Mouse (Mus musculus) gastrocnemius, postnatal 10 days (tissue): ENCODE data around the gene Zfp952. TPM values are rescaled to one million over a fixed set of nuclear protein-coding genes. Genes with fewer than 3 reads are reported as not detected.

Source experiments
- DNase-seq: peaks from one replicate; pipeline ENCODE4 v3.0.0; 2021; ENCODE audit warnings: mixed read lengths
- long read RNA-seq, 2 experiments: library from polyadenylated mRNA; stranded (forward); transcript quantifications; one replicate each; pipeline ENCODE4 v2.0.0; 2021
- total RNA-seq, 2 experiments: library from RNA; stranded (reverse); gene quantifications; 2 replicates each; pipeline ENCODE4 v1.2.3; 2021

Zfp952 gene
- total RNA-seq, result 1 to 10 TPM; 5.3 to 7.7 TPM
- long read RNA-seq, experiment 1, partial matches to known transcripts, result 0 of 6 reads
- long read RNA-seq, experiment 1, other reads (novel, unspliced or antisense), result 3 of 6 reads
- long read RNA-seq, experiment 2, transcript Zfp952-201 (4 exons, 2,950 nt), result major isoform, 9 of 11 reads
- long read RNA-seq, experiment 2, partial matches to known transcripts, result 0 of 11 reads
- long read RNA-seq, experiment 2, other reads (novel, unspliced or antisense), result 2 of 11 reads

GRCm38 (mm10) chr17:32992699-32993474 is at the start of gene Zfp952:
Gene Zfp952 (plus strand): TSS chr17:32993129.
- peak; percentile 68 for DNase-seq

DNA sequence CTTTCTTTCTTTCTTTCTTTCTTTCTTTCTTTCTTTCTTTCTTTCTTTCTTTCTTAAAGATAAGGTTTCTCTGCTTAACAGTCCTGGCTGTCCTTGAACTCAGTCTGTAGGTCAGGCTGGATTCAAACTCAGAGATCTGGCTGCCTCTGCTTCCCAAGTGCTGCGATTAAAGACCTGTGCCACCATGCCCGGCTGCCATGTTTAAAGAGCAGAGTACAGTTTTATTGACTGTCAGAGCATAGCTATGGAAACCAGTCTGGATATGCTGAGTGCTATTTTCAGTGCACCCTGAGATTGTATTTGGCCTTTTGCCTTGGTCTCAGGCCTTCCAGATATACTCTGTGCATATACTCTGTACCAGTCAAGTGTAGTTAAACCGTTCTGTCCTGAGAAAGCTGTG is 49.3 kb upstream of the Zfp952 start:
- DNase-seq, result no peak

DNA sequence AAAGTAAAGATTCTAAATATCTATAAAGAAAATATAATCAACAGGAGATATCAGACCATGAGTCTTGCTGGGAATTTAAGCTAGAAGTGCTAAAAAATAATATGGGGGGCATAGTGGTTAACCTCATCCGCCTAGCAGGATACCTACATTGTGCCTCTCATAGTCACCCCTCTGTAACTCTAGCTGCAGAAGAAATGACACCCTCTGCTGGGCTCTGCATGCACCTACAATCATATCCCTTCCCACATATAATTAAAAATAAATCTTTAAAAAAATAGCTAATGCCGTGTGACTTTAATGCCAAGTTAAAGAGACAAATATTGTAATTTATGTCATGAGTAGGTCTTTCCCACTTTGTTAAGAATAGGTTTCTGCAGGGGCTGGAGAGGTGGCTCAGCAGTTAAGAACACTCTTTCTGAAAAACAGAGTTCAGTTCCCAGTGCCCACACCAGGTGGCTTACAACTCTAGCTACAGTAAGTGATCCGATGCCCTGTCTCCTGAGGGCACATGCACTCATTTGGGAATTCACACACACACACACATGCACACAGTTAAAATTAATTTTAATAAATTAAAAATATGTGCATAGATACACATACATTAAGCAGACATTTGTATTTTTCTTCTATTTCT is 48.4 kb upstream of the Zfp952 start:
- DNase-seq, result no peak

GRCm38 (mm10) chr17:32946716-32947115 is 46.2 kb upstream of the Zfp952 start:
- DNase-seq, result no peak

- DNase-seq, result peak; percentile 100
These were observed 45.6 kb upstream of the Zfp952 start, which contains the start of gene Cyp4f13 for GRCm38 (mm10) chr17:32947215-32947914. Gene Cyp4f13 (minus strand): TSS chr17:32947402.

- no peak for DNase-seq
These were observed 42.8 kb upstream of the Zfp952 start for GRCm38 (mm10) chr17:32950136-32950535.

DNA sequence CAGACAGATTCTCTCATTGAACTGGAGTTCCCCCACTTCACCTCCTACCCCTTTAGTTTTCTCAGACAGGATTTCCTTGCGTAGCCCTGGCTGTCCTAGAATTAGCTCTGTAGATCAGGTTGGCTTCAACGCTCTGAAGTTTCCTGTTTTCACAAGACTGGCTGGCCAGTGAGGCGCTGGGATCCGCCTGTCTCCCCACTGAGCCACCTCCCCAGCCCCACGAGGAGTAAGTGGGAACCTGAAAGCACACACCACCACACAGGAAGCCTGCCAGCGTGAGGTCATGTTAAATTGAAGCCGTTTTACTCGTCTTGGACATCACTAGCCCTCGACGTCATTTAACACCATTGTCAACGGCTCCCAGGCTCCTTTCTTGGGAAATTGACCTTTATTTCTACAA is 41.9 kb upstream of the Zfp952 start:
- DNase-seq, result no peak

- DNase-seq, result peak; percentile 90
These were observed 41.5 kb upstream of the Zfp952 start for GRCm38 (mm10) chr17:32951441-32951840.

GRCm38 (mm10) chr17:32965253-32965622 is 27.7 kb upstream of the Zfp952 start:
- DNase-seq, result peak; percentile 10

DNA sequence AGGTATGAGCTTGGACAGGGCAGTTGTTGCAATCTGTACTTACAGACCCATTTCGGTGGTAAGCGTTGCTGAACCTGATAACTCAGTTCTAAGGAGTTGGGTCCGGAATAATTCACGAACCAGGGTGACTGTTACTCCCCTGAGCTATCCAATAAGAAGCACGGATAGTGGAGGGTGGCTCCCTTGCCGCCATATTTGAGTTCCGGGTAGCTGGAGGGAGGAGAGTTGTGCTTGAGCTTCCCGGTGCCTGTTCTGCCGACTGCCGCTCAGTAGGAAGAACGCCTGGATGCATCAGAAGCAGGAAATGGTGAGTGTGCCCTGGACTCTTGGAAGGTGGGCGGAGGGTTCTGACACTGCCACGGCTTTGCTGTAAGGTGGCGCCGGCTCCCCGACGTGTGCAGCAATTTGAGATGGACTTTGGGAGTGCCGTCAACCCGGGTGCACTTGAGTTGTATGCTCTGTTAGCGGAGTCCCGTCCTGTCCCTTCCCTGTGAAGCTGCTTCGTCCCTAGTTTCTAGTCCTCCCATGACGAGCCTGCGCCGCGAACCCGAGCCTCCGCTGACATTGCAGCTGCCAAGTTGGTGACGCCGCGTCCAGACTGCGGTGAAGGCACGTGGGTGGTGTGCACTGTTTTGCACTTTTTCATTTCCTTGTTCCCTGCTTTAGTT is 27.2 kb upstream of the Zfp952 start, which contains the start of gene Zfp472:
TSS of gene Zfp472 (plus strand) at position 192 of the 668 bp plus-strand sequence.
- peak; percentile 79 for DNase-seq

DNA sequence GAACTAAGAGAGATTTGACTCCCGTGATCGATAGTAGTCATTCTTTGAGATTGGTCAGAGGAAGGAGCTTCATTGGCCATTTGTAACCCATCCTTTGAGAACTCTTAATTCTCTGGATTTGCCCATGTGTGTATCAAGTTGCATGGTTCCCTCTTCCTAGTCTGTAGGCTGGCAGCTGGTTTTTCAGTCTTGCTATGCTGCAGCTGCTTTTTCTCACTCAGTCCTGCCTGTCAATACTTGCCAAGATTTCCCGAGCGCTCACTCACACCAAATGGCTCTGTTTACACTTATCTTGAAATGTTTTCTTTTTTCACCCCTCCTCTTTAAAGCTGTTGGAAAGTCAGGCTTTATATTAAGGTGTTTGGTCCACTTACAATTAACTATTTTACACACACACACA is 11.6 kb upstream of the Zfp952 start:
- no peak for DNase-seq

DNA sequence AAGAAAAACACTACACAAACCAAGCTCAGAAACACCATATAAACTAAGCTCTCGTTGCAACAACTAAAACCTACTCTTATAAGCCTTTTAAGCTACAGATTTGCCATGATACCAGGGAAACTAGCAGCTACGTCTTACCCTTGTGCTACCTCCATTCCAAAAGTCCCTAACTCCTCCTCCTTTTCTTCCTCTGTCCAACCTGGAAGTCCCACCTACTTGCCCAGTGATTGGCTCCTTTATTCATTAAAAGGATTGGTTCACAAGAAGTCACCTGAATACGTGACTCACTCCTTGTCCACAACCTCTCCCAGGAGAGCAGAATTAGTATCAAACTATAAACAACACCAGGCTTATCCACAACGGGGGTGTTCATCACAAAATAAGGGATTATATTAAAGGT is 6.6 kb upstream of the Zfp952 start:
- no peak for DNase-seq

GRCm38 (mm10) chr17:32991965-32992698 is 797 bp upstream of the Zfp952 start:
- DNase-seq, result no peak

- no peak for DNase-seq
These were observed 5.6 kb downstream of the Zfp952 start for GRCm38 (mm10) chr17:32998492-32998891.

GRCm38 (mm10) chr17:33008337-33008736 is 15.4 kb downstream of the Zfp952 start:
- no peak for DNase-seq

DNA sequence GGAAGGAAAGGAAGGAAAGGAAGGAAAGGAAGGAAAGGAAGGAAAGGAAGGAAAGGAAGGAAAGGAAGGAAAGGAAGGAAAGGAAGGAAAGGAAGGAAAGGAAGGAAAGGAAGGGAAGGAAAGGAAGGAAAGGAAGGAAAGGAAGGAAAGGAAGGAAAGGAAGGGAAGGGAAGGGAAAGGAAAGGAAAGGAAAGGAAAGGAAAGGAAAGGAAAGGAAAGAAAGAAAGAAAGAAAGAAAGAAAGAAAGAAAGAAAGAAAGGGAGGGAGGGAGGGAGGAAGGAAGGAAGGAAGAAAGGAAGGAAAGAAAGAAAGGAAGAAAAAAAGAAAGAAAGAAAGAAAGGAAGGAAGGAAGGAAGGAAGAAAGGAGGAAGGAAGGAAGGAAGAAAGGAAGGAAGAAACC is 27.5 kb downstream of the Zfp952 start:
- peak; percentile 41 for DNase-seq

DNA sequence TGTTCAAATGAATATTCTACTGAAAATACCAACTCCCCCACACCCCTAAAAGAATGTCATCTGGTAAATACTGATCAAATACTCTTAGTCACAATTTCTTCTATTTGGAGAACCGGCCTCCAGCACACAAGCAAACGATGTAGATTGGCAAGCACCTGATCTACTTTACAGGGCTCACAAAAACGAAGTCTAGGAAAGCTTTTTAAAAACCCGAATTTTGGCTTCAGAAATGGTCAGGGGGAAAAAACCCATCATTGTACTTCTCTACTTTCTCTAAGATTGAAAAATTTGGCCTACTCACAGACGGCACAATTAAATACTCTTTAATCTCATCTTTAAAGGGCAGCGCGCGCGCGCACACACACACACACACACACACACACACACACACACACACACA is 39.4 kb downstream of the Zfp952 start:
- no peak for DNase-seq

DNA sequence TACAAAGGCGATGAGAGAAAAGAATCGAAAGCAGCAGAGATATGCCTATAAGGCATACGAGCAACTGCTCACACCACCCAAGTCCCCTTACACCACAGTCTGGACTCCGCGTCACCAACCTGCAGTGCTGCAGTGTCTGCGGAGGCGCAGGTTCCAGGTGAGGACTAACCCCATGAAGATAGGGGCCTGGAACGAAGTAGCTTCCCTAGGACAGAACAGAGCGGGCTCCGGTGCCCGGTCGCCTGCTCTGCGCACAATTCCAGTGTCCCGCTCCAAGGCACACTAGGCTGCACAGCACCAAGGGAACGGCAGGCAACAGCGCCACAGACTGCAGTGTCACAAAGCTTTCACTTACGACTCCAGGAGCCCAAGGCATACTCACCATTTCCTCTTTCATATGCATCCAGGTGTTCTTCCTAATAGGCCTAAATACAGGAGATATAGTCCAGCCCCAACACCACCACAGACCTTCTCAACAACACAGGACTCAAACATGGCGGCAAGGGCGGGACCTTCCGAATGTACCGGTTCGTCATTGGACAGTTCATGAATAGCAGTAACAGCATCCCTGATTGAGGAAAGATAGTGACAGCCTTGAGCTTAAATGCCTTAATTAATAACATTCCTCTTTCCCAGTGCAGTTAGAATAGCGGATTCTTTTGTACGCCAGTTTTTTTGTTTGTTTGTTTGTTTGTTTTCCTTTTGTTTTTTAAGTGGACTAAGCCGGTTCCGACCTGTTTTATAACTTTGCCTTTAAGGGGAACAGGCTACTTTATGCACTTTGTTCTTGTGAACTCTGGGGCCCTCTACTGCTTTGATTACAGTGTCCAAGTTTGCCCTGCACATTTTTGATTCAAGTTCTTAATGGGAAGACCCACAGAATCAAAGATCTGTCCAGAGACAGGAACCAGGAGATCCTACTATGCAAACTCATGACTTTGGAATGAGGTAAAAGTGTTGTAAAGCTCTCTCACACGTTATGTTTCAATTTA is 40.3 kb downstream of the Zfp952 start, which contains the start of gene Zfp763:
TSS of gene Zfp763 (minus strand) at position 503 of the 992 bp plus-strand sequence.
- DNase-seq, result peak; percentile 68
